Mouse (Mus musculus) midbrain, embryonic 11.5 days (tissue): Measurements from ENCODE around the gene Cacng2. TPM values are rescaled to one million over a fixed set of nuclear protein-coding genes. Genes with fewer than 3 reads are reported as not detected.

ENCODE experiments used
- ATAC-seq: fragments of 200-750 bp; cut with Nextera tagmentation; 2 replicates; pipeline ENCODE4 v1.8.0; 2017; ENCODE audit warnings: moderate TSS enrichment, moderate library complexity; ENCODE audit not compliant: low FRiP score
- DNase-seq: peaks from one replicate; pipeline ENCODE4 v3.0.0; 2015; ENCODE audit warnings: low spot score; ENCODE audit errors: missing footprints
- H3K27ac ChIP-seq: fragments of 300-500 bp; sonication (generic); 2 replicates; pipeline ENCODE4 v1.5.1; 2014; ENCODE audit warnings: low read depth, low read length
- H3K27me3 ChIP-seq: fragments of 300-500 bp; sonication (generic); 2 replicates; pipeline ENCODE4 v1.6.1; 2014; ENCODE audit warnings: mild to moderate bottlenecking, low read length, moderate library complexity, mixed read lengths; ENCODE audit not compliant: control insufficient read depth, insufficient read depth
- H3K36me3 ChIP-seq: fragments of 300-500 bp; sonication (generic); 2 replicates; pipeline ENCODE4 v1.6.1; 2014; ENCODE audit warnings: mild to moderate bottlenecking, low read length, moderate library complexity, mixed read lengths; ENCODE audit not compliant: control insufficient read depth, insufficient read depth
- H3K4me1 ChIP-seq: fragments of 300-500 bp; sonication (generic); 2 replicates; pipeline ENCODE4 v1.6.1; 2014; ENCODE audit warnings: low read length; ENCODE audit not compliant: control insufficient read depth, insufficient read depth
- H3K4me2 ChIP-seq: fragments of 300-500 bp; sonication (generic); 2 replicates; pipeline ENCODE4 v1.6.1; 2014; ENCODE audit warnings: mild to moderate bottlenecking, moderate library complexity
- H3K4me3 ChIP-seq: fragments of 300-500 bp; sonication (generic); 2 replicates; pipeline ENCODE4 v1.5.1; 2014; ENCODE audit warnings: low read depth, low read length
- H3K9ac ChIP-seq: fragments of 300-500 bp; sonication (generic); 2 replicates; pipeline ENCODE4 v1.6.1; 2014; ENCODE audit warnings: low read length
- H3K9me3 ChIP-seq: fragments of 300-500 bp; sonication (generic); 2 replicates; pipeline ENCODE4 v1.6.1; 2016; ENCODE audit warnings: low read length; ENCODE audit not compliant: control insufficient read depth
- WGBS: fragments of 180-500 bp; shearing (Covaris S2); extraction: QIAGEN DNeasy Blood & Tissue Kit; methylation state at CpG from one replicate; pipeline ENCODE4 v1.1.7; 2014; 5-methylcytosine and 5-hydroxymethylcytosine counted together
- polyA plus RNA-seq: library from polyadenylated mRNA; unstranded; fragments of >200 nt; fragmentation: Nextera tagmentation; extraction: Ambion mirVana; gene quantifications from 2 replicates; pipeline ENCODE4 v1.2.1, GENCODE M21; 2014

Cacng2 gene
- polyA plus RNA-seq, 1 experiment from 2014 or later, result 1.1 TPM

DNA sequence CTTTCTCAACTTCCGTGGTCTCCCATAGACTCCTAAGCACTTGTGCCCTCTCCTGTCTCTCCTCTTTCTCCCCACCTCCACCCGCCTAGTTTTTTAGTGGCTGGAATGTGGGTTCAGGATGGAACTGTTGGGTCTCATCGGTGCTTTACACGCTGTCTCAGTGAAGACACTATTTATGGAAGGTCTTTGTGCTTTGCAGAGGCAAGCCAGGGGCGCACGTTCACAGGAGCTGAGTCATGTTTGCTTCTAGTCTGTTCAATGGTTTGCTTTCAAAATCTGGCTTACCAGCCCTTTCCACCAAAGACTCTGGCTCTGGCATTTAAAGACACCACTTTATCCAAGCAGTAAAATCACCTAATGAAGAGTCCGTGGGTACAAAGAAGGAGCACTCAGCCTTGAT is 74.0 kb downstream of the Cacng2 start:
- H3K9me3 ChIP-seq, result no peaks in the 10 kb centered on the region
- H3K27me3 ChIP-seq, result no peaks in the 10 kb centered on the region
- WGBS, result 70% methylated on average over 7 of the region's 7 CpGs
- no peak overlapping the region for H3K9ac ChIP-seq
- H3K27ac ChIP-seq, result no peak overlapping the region
- no peak for ATAC-seq
- DNase-seq, result no peak
- H3K4me1 ChIP-seq, result no peaks in the 10 kb centered on the region
- H3K4me3 ChIP-seq, result no peak overlapping the region
- H3K4me2 ChIP-seq, result no peak overlapping the region
- H3K36me3 ChIP-seq, result no peaks in the 10 kb centered on the region

- Histone ChIP-seq H3K4me2 (no peak overlapping the region), H3K27me3 (no peaks in the 10 kb centered on the region), H3K4me1 (no peaks in the 10 kb centered on the region), H3K9ac (no peak overlapping the region), H3K36me3 (no peaks in the 10 kb centered on the region), H3K9me3 (no peaks in the 10 kb centered on the region), H3K4me3 (no peak overlapping the region), H3K27ac (no peak overlapping the region)
- WGBS, result 69% methylated on average over 7 of the region's 7 CpGs
- DNase-seq (no peak), ATAC-seq (no peak)
Observed at GRCm38 (mm10) chr15:78045314-78045713, 74.5 kb downstream of the Cacng2 start.

DNA sequence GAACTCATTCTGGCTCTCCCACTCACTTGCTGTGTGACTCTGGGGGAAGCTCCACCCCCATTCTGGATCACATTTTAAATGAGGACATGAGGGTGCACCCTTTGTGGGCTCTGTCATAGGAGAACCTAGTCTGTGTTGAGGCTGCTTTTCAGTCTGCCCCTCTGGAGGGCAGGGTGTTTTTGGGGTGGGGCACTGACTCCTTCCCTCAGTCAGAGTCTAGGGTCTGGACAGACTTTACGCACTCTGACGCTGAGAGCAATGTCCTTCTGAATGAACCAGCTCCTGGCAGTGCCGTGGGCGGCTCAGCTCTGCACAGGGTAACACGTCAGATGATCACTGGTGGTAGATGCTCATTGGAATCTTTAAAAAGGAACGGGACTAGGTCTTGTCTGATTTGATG is 75.0 kb downstream of the Cacng2 start:
- ATAC-seq (no peak), DNase-seq (no peak)
- WGBS, result 79% methylated on average over 6 of the region's 6 CpGs
- H3K4me1 ChIP-seq, result no peaks in the 10 kb centered on the region
- no peak overlapping the region for H3K4me3 ChIP-seq
- no peak overlapping the region for H3K27ac ChIP-seq
- H3K4me2 ChIP-seq, result no peak overlapping the region
- H3K36me3 ChIP-seq, result no peaks in the 10 kb centered on the region
- H3K27me3 ChIP-seq, result no peaks in the 10 kb centered on the region
- H3K9ac ChIP-seq, result no peak overlapping the region
- no peaks in the 10 kb centered on the region for H3K9me3 ChIP-seq

DNA sequence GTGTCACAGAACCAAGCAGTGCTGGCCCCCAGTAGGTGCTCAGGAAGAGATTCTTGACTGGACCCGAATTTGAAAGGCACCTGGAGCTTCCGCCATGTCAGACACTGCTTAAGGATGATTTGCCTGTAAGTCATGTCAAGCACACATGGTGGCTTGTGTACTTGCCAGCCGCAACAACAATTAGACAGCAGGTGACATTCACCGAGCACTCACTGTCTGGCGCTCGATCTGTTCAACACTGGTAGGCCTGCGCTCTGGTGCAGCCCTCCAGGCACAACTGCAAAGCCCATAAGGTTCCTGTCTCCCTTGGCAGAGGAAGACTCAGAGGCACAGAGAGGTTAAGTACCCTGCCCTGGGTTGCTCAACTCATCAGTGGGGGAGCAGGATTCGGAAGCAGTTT is 77.1 kb downstream of the Cacng2 start:
- H3K27ac ChIP-seq, result no peak overlapping the region
- H3K27me3 ChIP-seq, result no peaks in the 10 kb centered on the region
- no peak for DNase-seq
- no peak overlapping the region for H3K9ac ChIP-seq
- WGBS, result 90% methylated on average over 8 of the region's 8 CpGs
- no peak for ATAC-seq
- H3K9me3 ChIP-seq, result no peaks in the 10 kb centered on the region
- H3K4me2 ChIP-seq, result no peak overlapping the region
- no peak overlapping the region for H3K4me3 ChIP-seq
- H3K36me3 ChIP-seq, result no peaks in the 10 kb centered on the region
- H3K4me1 ChIP-seq, result no peaks in the 10 kb centered on the region

DNA sequence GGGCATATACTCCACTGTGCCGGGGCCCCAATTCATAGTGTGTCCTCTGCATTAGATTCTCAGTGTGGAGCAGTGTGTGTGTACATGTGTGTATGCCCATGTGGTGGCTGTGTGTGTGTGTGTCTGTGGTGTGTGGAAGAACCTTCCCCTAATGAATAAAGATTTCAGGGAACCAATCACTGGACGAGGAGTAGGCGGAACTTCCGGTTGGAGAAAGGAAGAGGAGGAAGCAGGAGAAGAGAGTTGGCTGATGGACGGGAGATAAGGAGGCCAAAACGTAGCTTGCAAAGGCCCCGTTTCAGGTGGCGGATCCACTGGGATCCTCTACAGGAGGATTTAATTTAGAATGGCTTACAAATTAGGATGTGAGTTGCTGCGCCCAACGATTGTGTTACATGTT is 82.2 kb downstream of the Cacng2 start:
- no peaks in the 10 kb centered on the region for H3K9me3 ChIP-seq
- H3K36me3 ChIP-seq, result no peaks in the 10 kb centered on the region
- 88% methylated on average over 10 of the region's 10 CpGs for WGBS
- no peak overlapping the region for H3K4me3 ChIP-seq
- H3K27me3 ChIP-seq, result no peaks in the 10 kb centered on the region
- H3K27ac ChIP-seq, result no peak overlapping the region
- H3K4me2 ChIP-seq, result no peak overlapping the region
- ATAC-seq (no peak), DNase-seq (no peak)
- no peaks in the 10 kb centered on the region for H3K4me1 ChIP-seq
- H3K9ac ChIP-seq, result no peak overlapping the region

DNA sequence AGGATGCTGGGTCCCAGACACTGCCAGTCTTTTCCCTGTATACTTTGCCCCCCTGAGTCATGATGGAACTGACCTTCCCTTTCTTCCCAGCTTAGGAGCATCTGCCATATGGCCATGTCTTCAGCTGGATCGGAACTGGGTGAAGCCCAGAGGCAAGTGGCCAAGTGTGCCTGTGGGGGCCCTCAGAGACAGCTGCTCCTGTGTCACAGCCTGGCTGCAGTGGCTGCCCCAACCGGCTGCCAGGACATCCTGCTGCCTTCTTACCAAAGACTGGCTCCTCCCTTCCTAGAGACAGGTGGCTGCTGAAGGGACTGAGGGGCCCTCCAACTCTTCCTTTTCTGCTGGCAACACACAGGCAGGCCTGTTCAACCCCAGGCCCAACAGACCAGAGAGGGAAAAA is 83.2 kb downstream of the Cacng2 start:
- Histone ChIP-seq H3K9me3 (no peaks in the 10 kb centered on the region), H3K27ac (no peak overlapping the region), H3K9ac (no peak overlapping the region), H3K4me1 (no peaks in the 10 kb centered on the region), H3K36me3 (no peaks in the 10 kb centered on the region), H3K27me3 (no peaks in the 10 kb centered on the region), H3K4me2 (no peak overlapping the region), H3K4me3 (no peak overlapping the region)
- DNase-seq (no peak), ATAC-seq (no peak)
- whole genome bisulfite sequencing, result 70% methylated on average over 2 of the region's 2 CpGs

DNA sequence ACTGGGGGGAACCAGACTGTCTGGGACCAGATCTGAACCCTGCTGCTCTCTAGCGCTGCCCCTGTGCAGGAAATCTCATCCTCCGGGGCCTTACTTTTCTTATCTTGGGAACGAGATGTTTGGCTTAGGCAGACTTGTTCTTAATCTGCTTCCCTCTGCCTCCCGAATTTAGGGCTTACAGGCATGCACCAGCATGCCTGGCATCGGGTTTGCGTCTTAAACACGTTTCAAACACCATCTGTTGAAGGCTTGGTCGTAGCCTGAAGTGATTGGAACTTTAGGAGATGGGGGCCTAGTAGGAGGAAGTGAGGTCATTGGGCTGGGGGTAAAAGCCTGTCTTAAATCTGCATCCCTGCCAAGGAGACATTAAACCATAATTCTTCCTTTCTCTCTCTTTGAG is 89.9 kb downstream of the Cacng2 start:
- no peaks in the 10 kb centered on the region for H3K36me3 ChIP-seq
- no peak overlapping the region for H3K4me3 ChIP-seq
- no peak for DNase-seq
- no peaks in the 10 kb centered on the region for H3K9me3 ChIP-seq
- H3K4me2 ChIP-seq, result no peak overlapping the region
- no peak overlapping the region for H3K27ac ChIP-seq
- no peak overlapping the region for H3K9ac ChIP-seq
- no peaks in the 10 kb centered on the region for H3K4me1 ChIP-seq
- H3K27me3 ChIP-seq, result no peaks in the 10 kb centered on the region
- WGBS, result 71% methylated on average over 8 of the region's 8 CpGs
- no peak for ATAC-seq

DNA sequence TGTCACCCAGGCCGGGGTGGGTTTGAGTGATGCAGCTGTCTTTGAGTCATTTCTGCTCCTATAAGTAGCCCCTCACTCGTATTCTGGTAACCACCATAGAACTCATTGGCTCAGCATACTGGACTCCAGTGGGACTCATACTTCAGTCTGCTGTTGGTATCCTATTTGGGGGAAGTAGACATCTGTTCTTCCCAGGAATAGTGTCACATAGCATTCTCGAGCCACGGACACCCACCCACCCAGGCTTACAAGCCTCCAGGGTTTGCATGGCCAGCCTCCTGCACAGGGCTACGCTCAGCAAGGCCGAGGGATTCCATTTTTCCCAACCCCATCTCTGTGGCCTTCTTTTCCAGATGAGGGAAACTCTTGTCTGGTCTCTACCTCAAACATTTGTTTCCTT is 93.3 kb downstream of the Cacng2 start:
- ATAC-seq, result no peak
- 83% methylated on average over 6 of the region's 6 CpGs for WGBS

DNA sequence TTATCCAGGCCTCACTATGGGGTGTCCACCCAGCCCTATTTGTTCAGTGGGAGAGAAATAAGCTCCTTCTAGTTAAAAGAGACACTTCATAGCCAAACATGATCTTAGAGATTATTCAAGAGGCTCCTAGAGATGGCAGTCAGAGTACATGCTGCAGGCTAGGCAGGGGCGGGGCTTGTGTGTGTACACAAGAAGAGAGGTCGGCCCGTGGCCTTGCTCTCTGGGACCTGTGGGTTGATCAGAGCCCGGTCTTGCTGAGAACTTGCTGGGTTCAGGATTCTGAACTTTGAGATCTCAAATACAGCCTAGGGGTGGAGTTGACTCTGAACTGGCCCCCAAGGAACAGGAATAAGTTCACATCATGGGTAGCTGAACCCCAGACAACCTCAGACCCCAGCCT is 95.6 kb downstream of the Cacng2 start:
- no peaks in the 10 kb centered on the region for H3K27me3 ChIP-seq
- 78% methylated on average over 4 of the region's 4 CpGs for WGBS
- H3K4me3 ChIP-seq, result no peak overlapping the region
- H3K9ac ChIP-seq, result no peak overlapping the region
- no peak overlapping the region for H3K4me2 ChIP-seq
- no peak for DNase-seq
- ATAC-seq, result no peak
- H3K4me1 ChIP-seq, result no peaks in the 10 kb centered on the region
- H3K36me3 ChIP-seq, result no peaks in the 10 kb centered on the region
- no peaks in the 10 kb centered on the region for H3K9me3 ChIP-seq
- H3K27ac ChIP-seq, result no peak overlapping the region

More for the DNA sequence above, 93.3 kb downstream of the Cacng2 start:
- H3K9ac ChIP-seq, result no peak overlapping the region
- no peaks in the 10 kb centered on the region for H3K4me1 ChIP-seq
- no peak overlapping the region for H3K4me2 ChIP-seq
- no peaks in the 10 kb centered on the region for H3K36me3 ChIP-seq
- no peak for DNase-seq
- no peaks in the 10 kb centered on the region for H3K9me3 ChIP-seq
- no peaks in the 10 kb centered on the region for H3K27me3 ChIP-seq
- no peak overlapping the region for H3K4me3 ChIP-seq
- H3K27ac ChIP-seq, result no peak overlapping the region

DNA sequence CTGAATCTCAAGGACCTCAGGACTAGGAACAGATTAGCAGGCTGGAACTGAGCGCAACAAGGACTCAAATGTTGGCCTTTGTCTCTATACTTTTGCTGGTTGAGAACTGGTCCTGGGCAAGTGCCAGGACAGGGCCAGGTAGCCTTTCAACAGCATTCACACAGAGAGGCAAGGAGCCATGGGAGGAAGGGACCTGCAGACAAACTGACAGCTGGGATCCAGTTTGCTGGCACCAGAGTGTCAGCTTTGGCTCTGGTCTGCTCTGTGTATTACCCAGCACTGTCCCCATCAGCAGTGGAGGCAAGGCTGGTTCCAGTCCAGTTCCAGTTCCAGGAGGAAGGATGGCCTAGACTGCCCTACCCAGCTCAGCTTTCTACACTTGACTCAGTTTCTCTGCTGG is 105.8 kb downstream of the Cacng2 start:
- no peak overlapping the region for H3K4me3 ChIP-seq
- H3K27me3 ChIP-seq, result no peaks in the 10 kb centered on the region
- no peaks in the 10 kb centered on the region for H3K4me1 ChIP-seq
- no peak overlapping the region for H3K27ac ChIP-seq
- H3K4me2 ChIP-seq, result no peak overlapping the region
- 82% methylated on average over 1 of the region's 1 CpGs for WGBS
- no peaks in the 10 kb centered on the region for H3K9me3 ChIP-seq
- DNase-seq (no peak), ATAC-seq (no peak)
- H3K36me3 ChIP-seq, result no peaks in the 10 kb centered on the region
- no peak overlapping the region for H3K9ac ChIP-seq
